ENCODE assay signal across 28 mouse cellular contexts in genomic region chr17:72657826-72658225, GRCm38 (mm10). TPM values are rescaled to one million over a fixed set of nuclear protein-coding genes. Genes with fewer than 3 reads are reported as not detected.
DNase-seq lines count a peak whose midpoint lies in the region; ATAC-seq lines count a peak whose summit lies in the region.
"Had no signal": no experiment of that assay in that cellular context is flagged by ENCODE, and none has a peak within 500 bp of the region (broad histone marks: within the 10 kb centered on the region; RNA-seq: fewer than 3 reads in every experiment).

No protein-coding gene starts in this region.

- no peaks in the 10 kb centered on the region for H3K27me3 ChIP-seq in kidney, embryonic 16.5 days (ENCODE audit: insufficient read depth, low read length)
- H3K27me3 ChIP-seq: embryonic facial prominence, embryonic 13.5 days; hindbrain, embryonic 12.5 days; limb, embryonic 13.5 days; lung, embryonic 15.5 days had no signal

- H3K36me3 ChIP-seq in kidney, embryonic 16.5 days (ENCODE audit: insufficient read depth, low read length) = no peaks in the 10 kb centered on the region
- H3K36me3 ChIP-seq: embryonic facial prominence, embryonic 13.5 days; hindbrain, embryonic 12.5 days; limb, embryonic 13.5 days; lung, embryonic 15.5 days had no signal

- no peak for ATAC-seq in kidney, embryonic 16.5 days (ENCODE audit: low FRiP score, low TSS enrichment)
- no peak for ATAC-seq in erythroid progenitor cell, adult 5-6 weeks (replicated peaks; ENCODE audit: low FRiP score, poor library complexity, severe bottlenecking)
- ATAC-seq: forebrain, embryonic 16.5 days; intestine, postnatal 0 days had no signal

- no peaks in the 10 kb centered on the region for H3K4me1 ChIP-seq in kidney, embryonic 16.5 days (ENCODE audit: insufficient read depth, low read length)
- H3K4me1 ChIP-seq: lung, embryonic 15.5 days had no signal

- H3K4me3 ChIP-seq in kidney, embryonic 16.5 days (ENCODE audit: low read length) = no peak overlapping the region
- H3K4me3 ChIP-seq: embryonic facial prominence, embryonic 13.5 days; hindbrain, embryonic 12.5 days; limb, embryonic 13.5 days; lung, embryonic 15.5 days had no signal

- 62% methylated on average over 8 of the region's 8 CpGs for WGBS in kidney, embryonic 16.5 days

- DNase-seq in kidney, adult 11 months = peak; percentile 14
- peak; percentile 3 to 34 for DNase-seq in kidney, postnatal 25 days
- DNase-seq in kidney, postnatal 4 days = no peak
- peak; percentile 6 for DNase-seq in ZHBTc4 (ENCODE audit: low read depth, low spot score)
- DNase-seq in kidney, postnatal 36 days = peak; percentile 11 to 39
- DNase-seq: adrenal gland, adult 8-10 months; B cell, adult 2 months; cerebellum, adult 11 months; cerebellum, adult 9-10 months; cerebellum, postnatal 36 days; heart, postnatal 14 days; midbrain, embryonic 14.5 days; right cerebral cortex, postnatal 4 days; thymus, adult 2 months; thymus, postnatal 36 days had no signal

- H3K9ac ChIP-seq in kidney, embryonic 16.5 days (replicated peaks; ENCODE audit: low read length) = no peak overlapping the region
- H3K9ac ChIP-seq: embryonic facial prominence, embryonic 13.5 days; hindbrain, embryonic 12.5 days; limb, embryonic 13.5 days; lung, embryonic 15.5 days had no signal

- no peak overlapping the region for H3K4me2 ChIP-seq in kidney, embryonic 16.5 days (replicated peaks; ENCODE audit: low read depth, low read length)
- H3K4me2 ChIP-seq: embryonic facial prominence, embryonic 13.5 days; hindbrain, embryonic 12.5 days; limb, embryonic 13.5 days; liver, embryonic 11.5 days; lung, embryonic 15.5 days had no signal

- H3K27ac ChIP-seq in kidney, embryonic 16.5 days (ENCODE audit: low read length) = no peak overlapping the region
- H3K27ac ChIP-seq: embryonic facial prominence, embryonic 13.5 days; hindbrain, embryonic 12.5 days; limb, embryonic 13.5 days; lung, embryonic 15.5 days had no signal

- no peaks in the 10 kb centered on the region for H3K9me3 ChIP-seq in kidney, embryonic 16.5 days (ENCODE audit: low read length)
- H3K9me3 ChIP-seq: embryonic facial prominence, embryonic 13.5 days; hindbrain, embryonic 12.5 days; limb, embryonic 13.5 days; lung, embryonic 15.5 days had no signal

RNA-seq across cellular contexts. Expression of gene Alk, which starts 53.4 kb away (rescaled TPM):
- polyA plus RNA-seq in kidney, embryonic 16.5 days (2015; fragmentation: Nextera tagmentation; extraction: Ambion mirVana) = 0.19 and 0.39 TPM in 2 replicates
- total RNA-seq in erythroid progenitor cell, adult 5-6 weeks (2015; ENCODE audit: low replicate concordance) = not detected in 2 replicates
- not detected in 2 replicates for total RNA-seq in erythroid progenitor cell, adult 5-6 weeks (2017; ENCODE audit: low replicate concordance)
- total RNA-seq: gastrocnemius, adult 8-10 months; megakaryocyte progenitor cell, adult 5-6 weeks; neutrophil, adult 5-6 weeks had no signal
- polyA plus RNA-seq: spleen, adult 2 months had no signal

Comparison
In these comparisons a context has a peak if more than half of its experiments do, and no peak if none do; other contexts are left out.
1. DNase-seq: peak in kidney, adult 11 months (single experiment), kidney, postnatal 25 days (2 of 2), ZHBTc4 (single experiment) and kidney, postnatal 36 days (2 of 2); none in kidney, postnatal 4 days (0 of 2).